Mouse (Mus musculus) stomach, postnatal 0 days (tissue): ENCODE results near the gene Ric1. TPM values are rescaled to one million over a fixed set of nuclear protein-coding genes. Genes with fewer than 3 reads are reported as not detected.

ENCODE experiments used
- ATAC-seq: fragments of 200-750 bp; cut with Nextera tagmentation; 2 replicates; pipeline ENCODE4 v1.8.0; 2017; ENCODE audit not compliant: low FRiP score, low TSS enrichment
- DNase-seq: peaks from one replicate; pipeline ENCODE4 v3.0.0-alpha.2; 2016; ENCODE audit warnings: low spot score
- H3K27ac ChIP-seq: fragments of 300-500 bp; sonication (generic); replicated peaks from 2 replicates; pipeline ENCODE4 v1.5.1; 2014; ENCODE audit warnings: mild to moderate bottlenecking, control low read depth
- H3K27me3 ChIP-seq: fragments of 300-500 bp; sonication (generic); 2 replicates; pipeline ENCODE4 v1.6.1; 2014; ENCODE audit warnings: low read length; ENCODE audit not compliant: control insufficient read depth, insufficient read depth
- H3K36me3 ChIP-seq: fragments of 300-500 bp; sonication (generic); 2 replicates; pipeline ENCODE4 v1.6.1; 2014; ENCODE audit warnings: low read length, mixed read lengths; ENCODE audit not compliant: control insufficient read depth, insufficient read depth
- H3K4me1 ChIP-seq: fragments of 300-500 bp; sonication (generic); replicated peaks from 2 replicates; pipeline ENCODE4 v1.6.1; 2014; ENCODE audit warnings: antibody characterized with exemption; ENCODE audit not compliant: control insufficient read depth, insufficient read depth
- H3K4me2 ChIP-seq: fragments of 300-500 bp; sonication (generic); replicated peaks from 2 replicates; pipeline ENCODE4 v1.6.1; 2014; ENCODE audit warnings: low read depth, mild to moderate bottlenecking, control low read depth, moderate library complexity
- H3K4me3 ChIP-seq: fragments of 300-500 bp; sonication (generic); 2 replicates; pipeline ENCODE4 v1.5.1; 2014; ENCODE audit warnings: low read depth, low read length, control low read depth
- H3K9ac ChIP-seq: fragments of 300-500 bp; sonication (generic); 2 replicates; pipeline ENCODE4 v1.6.1; 2014; ENCODE audit warnings: mild to moderate bottlenecking, low read length, control low read depth, mixed read lengths
- H3K9me3 ChIP-seq: fragments of 300-500 bp; sonication (generic); 2 replicates; pipeline ENCODE4 v1.6.1; 2016; ENCODE audit warnings: low read length; ENCODE audit not compliant: control insufficient read depth
- CTCF ChIP-seq: IDR thresholded peaks from 2 replicates; pipeline ENCODE4 v1.5.1; 2016; ENCODE audit warnings: antibody characterized with exemption, low read depth, mild to moderate bottlenecking, moderate library complexity
- EP300 ChIP-seq: optimal IDR thresholded peaks from 2 replicates; pipeline ENCODE3; 2016; ENCODE audit warnings: antibody characterized with exemption
- WGBS: fragments of 180-500 bp; shearing (Covaris S2); extraction: QIAGEN DNeasy Blood & Tissue Kit; methylation state at CpG from one replicate; pipeline ENCODE4 v1.1.7; 2014; 5-methylcytosine and 5-hydroxymethylcytosine counted together
- polyA plus RNA-seq: library from polyadenylated mRNA; unstranded; fragments of >200 nt; fragmentation: Nextera tagmentation; extraction: Ambion mirVana; gene quantifications from 2 replicates; pipeline ENCODE4 v1.2.1, GENCODE M21; 2015

The Ric1 gene
- polyA plus RNA-seq, 1 experiment from 2014 or later: 7.6 TPM

- no peak for ATAC-seq
- WGBS: 71% methylated on average over 4 of the region's 4 CpGs
These were observed 27.6 kb upstream of the Ric1 start for GRCm38 (mm10) chr19:29494454-29494853.

DNA sequence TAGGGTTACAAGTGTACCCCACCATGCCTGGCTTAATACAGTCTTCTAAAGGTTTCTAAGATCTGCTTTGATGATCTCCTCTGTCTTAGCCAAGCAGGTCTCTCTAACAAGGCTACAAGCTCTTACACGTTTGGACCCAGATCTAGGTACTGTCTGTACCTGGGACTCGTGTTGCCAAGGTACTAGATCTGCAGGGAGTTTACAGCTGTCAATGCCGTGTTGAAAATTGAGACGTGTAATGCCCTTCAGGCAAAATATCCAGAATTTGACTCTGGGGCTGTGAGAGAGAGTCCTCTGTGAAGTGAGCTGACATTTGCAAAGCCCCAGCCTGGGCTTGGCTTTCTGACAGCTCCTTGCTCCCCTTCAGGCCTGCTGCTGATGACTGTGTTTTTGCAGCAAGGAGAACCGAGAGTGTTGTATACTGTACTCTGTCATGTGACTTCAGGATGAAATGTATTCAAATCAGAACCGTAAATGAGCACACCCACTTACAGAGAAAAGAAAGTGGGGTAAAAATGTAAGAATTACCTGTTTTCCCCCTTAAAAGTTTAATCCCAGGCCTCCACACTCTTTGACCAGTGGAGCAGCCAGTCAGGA lies 26.0 kb upstream of the Ric1 start:
- Histone ChIP-seq H3K27me3 (no peaks in the 10 kb centered on the region), H3K4me3 (no peak overlapping the region), H3K4me1 (no peaks in the 10 kb centered on the region), H3K36me3 (no peaks in the 10 kb centered on the region), H3K9ac (no peak overlapping the region), H3K27ac (no peak overlapping the region), H3K4me2 (no peak overlapping the region), H3K9me3 (no peaks in the 10 kb centered on the region)
- DNase-seq (no peak), ATAC-seq (no peak)
- TF ChIP-seq EP300 (no peak), CTCF (no peak)
- 59% methylated on average over 6 of the region's 6 CpGs for WGBS

More at GRCm38 (mm10) chr19:29494454-29494853, 27.6 kb upstream of the Ric1 start:
- Histone ChIP-seq H3K9ac (no peak overlapping the region), H3K4me2 (no peak overlapping the region), H3K4me3 (no peak overlapping the region), H3K36me3 (no peaks in the 10 kb centered on the region), H3K9me3 (no peaks in the 10 kb centered on the region), H3K27ac (no peak overlapping the region), H3K27me3 (no peaks in the 10 kb centered on the region), H3K4me1 (no peaks in the 10 kb centered on the region)
- no peak for TF ChIP-seq EP300
- no peak for TF ChIP-seq CTCF
- DNase-seq: no peak

- ATAC-seq: no peak
- Histone ChIP-seq H3K4me3 (no peak overlapping the region), H3K27ac (no peak overlapping the region)
These were observed 25.1 kb upstream of the Ric1 start for GRCm38 (mm10) chr19:29496786-29497557.

DNA sequence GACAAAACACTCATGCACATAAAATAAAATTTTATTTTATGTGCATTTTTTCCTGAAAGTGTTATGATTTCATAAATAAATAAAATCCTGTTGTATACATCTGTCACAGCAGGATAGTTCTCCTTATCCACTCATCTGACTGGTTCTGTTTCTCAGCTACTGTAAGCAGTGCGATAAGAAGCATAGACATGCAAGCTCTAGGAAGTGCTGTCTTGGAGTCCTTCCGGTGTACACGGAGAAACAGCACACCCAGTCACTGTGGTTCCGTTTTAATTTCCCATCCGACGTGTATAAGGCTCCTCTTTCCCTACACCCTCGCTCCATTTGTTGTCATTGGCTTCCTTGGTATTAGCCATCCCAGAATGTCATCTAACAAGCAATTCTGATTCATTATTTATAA lies 24.2 kb upstream of the Ric1 start:
- DNase-seq: no peak
- ATAC-seq: no peak
- H3K4me2 ChIP-seq: no peak overlapping the region
- H3K27me3 ChIP-seq: no peaks in the 10 kb centered on the region
- H3K36me3 ChIP-seq: no peaks in the 10 kb centered on the region
- WGBS: 69% methylated on average over 7 of the region's 7 CpGs
- TF ChIP-seq EP300 (no peak), CTCF (no peak)
- H3K4me3 ChIP-seq: no peak overlapping the region
- no peaks in the 10 kb centered on the region for H3K4me1 ChIP-seq
- H3K27ac ChIP-seq: no peak overlapping the region
- no peak overlapping the region for H3K9ac ChIP-seq
- H3K9me3 ChIP-seq: no peaks in the 10 kb centered on the region

More at GRCm38 (mm10) chr19:29496786-29497557, 25.1 kb upstream of the Ric1 start:
- no peak for DNase-seq
- Histone ChIP-seq H3K9me3 (no peaks in the 10 kb centered on the region), H3K4me1 (no peaks in the 10 kb centered on the region), H3K9ac (no peak overlapping the region), H3K27me3 (no peaks in the 10 kb centered on the region), H3K4me2 (no peak overlapping the region), H3K36me3 (no peaks in the 10 kb centered on the region)
- 70% methylated on average over 7 of the region's 7 CpGs for WGBS
- TF ChIP-seq EP300: no peak
- no peak for TF ChIP-seq CTCF

GRCm38 (mm10) chr19:29498842-29499456 lies 23.1 kb upstream of the Ric1 start:
- no peak overlapping the region for H3K4me2 ChIP-seq
- no peaks in the 10 kb centered on the region for H3K27me3 ChIP-seq
- H3K4me1 ChIP-seq: no peaks in the 10 kb centered on the region
- no peak for ATAC-seq
- TF ChIP-seq CTCF: no peak
- TF ChIP-seq EP300: no peak
- no peaks in the 10 kb centered on the region for H3K36me3 ChIP-seq
- no peaks in the 10 kb centered on the region for H3K9me3 ChIP-seq
- 70% methylated on average over 6 of the region's 6 CpGs for WGBS
- no peak for DNase-seq
- no peak overlapping the region for H3K27ac ChIP-seq
- H3K4me3 ChIP-seq: no peak overlapping the region
- H3K9ac ChIP-seq: no peak overlapping the region

GRCm38 (mm10) chr19:29500333-29500732 lies 21.7 kb upstream of the Ric1 start:
- 69% methylated on average over 1 of the region's 1 CpGs for WGBS
- no peak overlapping the region for H3K9ac ChIP-seq
- no peaks in the 10 kb centered on the region for H3K36me3 ChIP-seq
- H3K27me3 ChIP-seq: no peaks in the 10 kb centered on the region
- no peaks in the 10 kb centered on the region for H3K9me3 ChIP-seq
- no peak overlapping the region for H3K4me3 ChIP-seq
- DNase-seq: no peak
- no peaks in the 10 kb centered on the region for H3K4me1 ChIP-seq
- TF ChIP-seq CTCF (no peak), EP300 (no peak)
- H3K27ac ChIP-seq: no peak overlapping the region
- no peak for ATAC-seq
- H3K4me2 ChIP-seq: no peak overlapping the region
